Mouse (Mus musculus) ovary, postnatal 10 days (tissue): Measurements from ENCODE around the gene Nqo1.

Experiments used
- DNase-seq: peaks from one replicate; pipeline ENCODE4 v3.0.0; 2022; ENCODE audit warnings: low spot score

Nqo1 gene

DNA sequence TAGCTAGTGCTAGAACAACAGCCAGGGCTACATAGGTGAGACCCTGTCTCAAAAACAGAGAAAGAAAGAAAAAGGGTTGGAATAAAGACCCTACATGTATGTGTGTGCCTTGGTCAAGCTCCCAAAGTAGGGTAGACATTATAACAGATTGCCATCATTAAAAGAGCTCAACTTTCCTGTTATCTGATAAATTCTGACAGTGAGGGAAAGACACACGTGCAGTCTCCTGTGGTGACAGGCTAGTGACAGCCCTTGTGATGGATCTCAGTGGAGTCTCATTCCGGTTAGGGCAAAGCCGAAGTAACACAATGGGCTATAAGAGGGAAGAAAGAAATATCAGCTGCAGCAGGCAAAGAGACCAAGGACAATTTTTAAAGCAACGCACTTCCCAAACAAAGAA, 1.1 kb upstream of the Nqo1 start:
- DNase-seq, result no peak

DNA sequence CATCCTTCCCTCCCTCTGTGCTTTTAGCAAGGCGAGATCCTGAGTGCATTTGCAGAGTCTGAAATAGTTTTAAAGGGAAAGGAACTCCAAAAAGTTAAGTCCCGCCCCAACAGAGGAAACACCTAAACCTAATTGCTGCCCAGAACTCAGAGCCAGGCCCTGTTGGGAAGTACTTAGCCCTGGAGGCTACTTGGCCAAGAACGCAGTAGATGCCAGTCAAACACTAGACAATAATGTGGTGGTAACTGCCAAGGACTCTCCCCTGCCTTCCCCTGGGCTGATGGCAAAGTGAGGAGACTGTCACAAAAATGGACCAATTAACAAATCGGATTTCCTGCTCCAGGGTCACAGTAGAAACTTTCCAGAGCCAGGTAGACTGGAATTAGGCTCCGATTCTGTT, 1.1 kb downstream of the Nqo1 start:
- no peak for DNase-seq

DNA sequence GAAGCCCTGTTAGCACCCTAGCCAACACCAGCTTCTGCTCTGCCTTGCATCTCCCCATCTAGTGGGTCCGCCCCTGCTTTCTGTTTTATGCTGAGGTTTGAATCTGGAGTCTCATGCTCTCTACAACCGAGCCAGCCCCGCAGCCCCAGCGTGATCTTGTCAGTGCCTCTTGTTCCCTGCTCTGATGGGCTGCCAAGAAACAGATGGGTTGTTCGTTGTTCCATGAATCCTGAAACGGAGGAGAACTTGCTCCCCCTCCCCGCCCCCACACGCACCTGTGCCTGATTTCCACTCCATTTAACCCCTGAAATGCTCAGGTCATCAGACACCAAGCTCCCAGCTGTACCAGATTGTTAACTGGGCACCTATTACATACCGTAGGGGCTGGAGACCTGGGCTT, 3.5 kb downstream of the Nqo1 start:
- no peak for DNase-seq

DNA sequence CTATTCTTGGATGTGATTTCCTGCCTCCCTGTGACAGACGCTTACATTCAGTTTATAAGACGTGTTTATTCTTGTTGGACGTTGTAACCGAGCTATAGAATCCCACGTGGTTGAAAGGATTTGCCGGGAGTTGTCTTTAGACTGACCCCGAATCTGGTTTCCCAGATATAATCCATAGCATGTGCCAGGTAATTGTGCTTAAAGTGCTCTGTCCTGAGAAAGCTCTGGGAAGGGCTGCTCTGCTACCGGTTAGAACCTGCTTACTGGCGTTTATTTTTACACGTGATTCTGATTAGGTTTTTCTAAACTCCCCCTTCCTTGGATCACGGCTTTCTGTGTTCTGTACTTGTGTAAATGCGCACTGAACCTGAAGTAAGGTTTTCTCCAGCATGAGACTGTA, 5.3 kb downstream of the Nqo1 start:
- DNase-seq, result no peak

DNA sequence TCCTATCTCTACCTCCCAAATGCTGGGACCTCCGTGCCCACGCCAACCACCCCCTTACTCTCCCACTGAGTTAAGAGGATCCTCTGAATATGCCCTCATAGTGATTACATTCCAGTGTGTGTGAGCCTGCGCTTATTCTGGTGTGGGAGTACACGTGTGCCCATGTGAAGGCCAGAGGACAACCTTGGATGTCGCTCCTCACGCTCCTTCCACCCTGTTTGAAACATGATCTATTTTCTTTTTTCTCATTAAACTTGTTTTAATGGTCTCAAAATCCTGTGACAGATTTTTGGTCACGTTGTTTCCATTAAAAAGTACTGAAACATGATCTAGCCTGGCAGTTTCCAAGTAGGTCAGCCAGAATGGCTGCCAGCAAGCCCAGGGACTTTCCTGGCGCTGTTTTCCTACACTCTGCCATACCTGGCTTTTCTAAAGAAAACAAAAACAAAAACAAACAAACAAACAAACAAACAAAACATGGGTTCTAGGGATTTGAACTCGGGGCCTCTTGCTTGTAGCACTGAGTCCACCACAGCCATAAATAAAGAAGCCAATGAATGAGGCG, 6.8 kb downstream of the Nqo1 start:
- DNase-seq, result no peak

DNA sequence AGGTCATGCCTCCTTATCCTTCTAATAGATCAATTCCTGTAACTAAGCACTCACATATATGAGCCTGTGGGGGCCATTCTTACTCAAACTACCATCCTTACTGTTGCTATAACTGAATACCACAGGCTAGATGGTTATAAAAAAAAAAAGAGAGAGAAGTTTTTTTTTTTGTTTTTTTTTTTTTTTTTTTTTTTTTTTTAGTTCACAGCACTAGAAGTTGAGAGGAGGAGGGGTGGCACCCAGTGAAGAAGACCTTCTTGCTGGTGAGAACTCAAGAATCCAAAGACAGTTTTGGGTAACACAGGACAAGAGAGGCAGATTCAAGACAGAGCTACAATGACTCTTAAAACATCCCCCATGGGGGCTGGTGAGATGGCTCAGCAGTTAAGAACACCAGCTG, 7.6 kb downstream of the Nqo1 start:
- DNase-seq, result no peak

DNA sequence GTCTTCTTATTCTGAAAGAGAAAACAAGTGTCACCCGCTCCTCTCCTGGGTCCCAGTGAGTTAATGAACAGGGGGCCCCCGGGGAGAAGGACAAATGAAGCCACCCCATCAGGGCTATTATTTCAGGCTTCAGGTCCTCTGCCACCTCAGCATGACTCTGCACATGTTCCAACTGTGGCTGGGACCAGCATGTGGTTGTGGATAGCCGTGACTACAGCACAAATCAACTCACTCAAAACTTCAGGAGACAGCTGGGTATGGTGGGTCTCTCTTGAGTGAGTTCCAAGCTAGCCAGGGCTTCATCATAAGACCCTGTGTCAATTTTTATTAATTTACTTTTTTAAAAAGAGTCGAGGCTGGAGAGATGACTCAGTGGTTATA, 11.9 kb downstream of the Nqo1 start:
- DNase-seq, result no peak

DNA sequence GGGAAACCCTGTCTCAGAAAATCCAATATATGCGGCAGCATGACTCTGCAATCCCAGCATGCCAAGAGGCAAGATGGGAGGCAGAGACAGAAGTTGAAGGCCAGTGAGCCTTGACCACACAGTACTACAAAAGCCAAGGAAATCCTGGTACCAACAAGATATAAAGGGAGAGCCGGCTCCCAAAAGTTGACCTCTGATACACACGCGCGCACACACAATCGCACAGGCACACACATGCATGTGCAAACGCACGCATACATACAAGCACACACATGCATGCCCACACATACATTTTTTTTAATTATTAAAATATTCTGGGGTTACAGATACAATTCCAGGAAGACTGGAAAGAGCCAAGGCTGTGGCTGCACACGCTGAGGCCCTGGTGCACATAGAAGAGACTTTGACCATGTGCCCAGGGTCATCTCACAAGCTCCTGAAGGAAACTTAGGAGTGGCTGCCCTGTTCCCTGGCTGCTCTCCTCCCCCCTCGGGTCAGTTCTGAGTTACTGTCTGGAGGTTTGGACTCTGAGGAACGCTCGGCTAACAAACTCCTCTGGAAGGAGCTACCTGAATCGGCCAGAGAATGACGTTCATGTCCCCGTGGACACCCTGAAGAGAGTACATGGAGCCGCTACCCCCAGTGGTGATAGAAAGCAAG, 12.4 kb downstream of the Nqo1 start:
- no peak for DNase-seq

DNA sequence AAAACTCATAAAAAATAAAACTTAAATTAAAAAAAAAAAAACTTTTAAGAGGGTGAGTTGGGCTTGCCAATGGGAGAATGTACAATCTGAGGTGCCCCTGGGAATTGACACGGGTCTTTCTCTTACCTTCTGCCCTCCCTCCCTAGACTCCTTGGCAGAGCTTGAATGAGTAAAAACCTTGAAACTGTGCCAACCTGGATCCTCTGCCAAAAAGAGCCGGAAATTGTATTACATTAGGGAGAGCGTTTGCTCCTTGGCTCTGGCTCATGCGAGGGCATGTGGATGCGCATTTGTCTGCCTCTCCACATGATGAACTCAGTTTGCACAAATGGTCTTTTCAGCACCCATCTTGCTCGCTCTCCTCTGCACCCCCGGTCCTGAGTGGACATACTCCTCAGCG, 13.4 kb downstream of the Nqo1 start:
- DNase-seq, result peak; percentile 41

DNA sequence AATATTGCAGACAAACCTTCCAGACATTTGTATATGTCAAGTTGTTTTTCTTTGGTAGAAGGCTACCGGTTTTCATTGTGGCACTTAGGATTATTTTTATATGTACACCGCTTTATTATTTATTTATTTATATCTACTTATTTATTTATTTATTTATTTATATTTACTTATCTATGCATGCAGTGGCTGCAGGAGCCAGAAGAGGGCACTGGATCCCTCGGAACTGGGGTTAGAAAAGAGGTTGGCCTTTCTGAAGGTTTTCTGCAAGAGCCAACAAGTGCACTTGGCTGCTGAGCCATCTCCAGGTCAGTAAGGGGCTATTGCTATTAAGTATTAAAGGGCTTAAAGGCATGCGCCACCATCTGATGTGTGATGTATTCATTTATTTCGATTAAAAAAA, 15.1 kb downstream of the Nqo1 start:
- DNase-seq, result no peak

DNA sequence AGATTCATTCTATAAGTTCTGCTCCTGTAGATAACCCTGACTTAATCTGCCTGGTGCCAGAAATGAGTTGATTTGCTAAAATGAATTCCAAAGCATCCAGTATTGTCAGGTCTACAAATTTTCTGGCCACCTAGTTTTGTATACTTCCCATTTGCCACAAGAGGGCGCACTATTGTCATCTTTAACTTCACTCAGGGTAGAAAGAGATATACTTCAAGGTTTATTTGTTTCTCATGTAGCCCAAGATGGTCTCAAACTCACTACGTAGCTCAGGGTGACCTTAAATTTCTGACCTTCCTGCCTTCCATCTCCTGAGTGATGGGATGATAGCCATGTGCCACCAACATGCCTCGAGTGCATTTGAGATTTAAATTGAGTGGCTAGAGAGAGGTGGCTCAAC, 16.4 kb downstream of the Nqo1 start:
- DNase-seq, result no peak

DNA sequence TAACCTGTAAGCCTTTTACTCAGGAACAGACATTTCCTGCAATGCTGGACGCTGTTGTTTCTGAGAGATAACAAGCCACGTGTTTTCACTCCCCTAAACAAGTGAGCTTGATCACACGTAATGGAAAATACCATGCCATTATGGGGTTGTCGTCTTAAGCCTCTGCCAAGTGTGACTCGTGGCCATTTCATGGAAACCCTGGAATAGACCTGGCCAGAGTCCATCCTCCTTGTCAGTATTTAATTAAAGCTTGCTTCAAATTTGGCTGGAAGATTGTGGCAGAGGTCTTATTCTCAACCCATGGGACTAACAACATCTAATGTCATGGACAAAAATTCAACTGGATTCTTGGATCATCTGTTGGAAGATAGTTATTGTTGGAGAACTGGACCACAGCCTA, 16.8 kb downstream of the Nqo1 start:
- DNase-seq, result no peak

DNA sequence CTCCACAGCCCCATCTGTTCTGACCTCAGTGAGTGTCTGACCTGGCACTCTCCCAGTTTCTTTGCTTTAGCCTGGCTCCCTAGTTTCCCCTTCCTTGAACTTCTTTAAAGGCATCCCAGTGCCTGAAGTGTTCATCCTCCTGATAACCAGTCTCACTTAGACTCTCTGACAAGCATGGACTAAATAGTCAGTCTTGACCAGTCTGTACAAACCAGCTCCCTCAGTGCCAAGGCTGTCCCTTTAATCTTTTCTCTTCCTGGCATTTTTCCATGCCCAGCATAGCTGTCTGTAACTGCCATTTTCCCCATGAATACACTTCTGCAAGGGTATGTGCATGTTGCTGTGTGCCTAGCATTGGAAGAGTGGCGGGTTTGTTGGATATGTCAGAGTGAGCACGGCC, 17.9 kb downstream of the Nqo1 start:
- DNase-seq, result no peak

DNA sequence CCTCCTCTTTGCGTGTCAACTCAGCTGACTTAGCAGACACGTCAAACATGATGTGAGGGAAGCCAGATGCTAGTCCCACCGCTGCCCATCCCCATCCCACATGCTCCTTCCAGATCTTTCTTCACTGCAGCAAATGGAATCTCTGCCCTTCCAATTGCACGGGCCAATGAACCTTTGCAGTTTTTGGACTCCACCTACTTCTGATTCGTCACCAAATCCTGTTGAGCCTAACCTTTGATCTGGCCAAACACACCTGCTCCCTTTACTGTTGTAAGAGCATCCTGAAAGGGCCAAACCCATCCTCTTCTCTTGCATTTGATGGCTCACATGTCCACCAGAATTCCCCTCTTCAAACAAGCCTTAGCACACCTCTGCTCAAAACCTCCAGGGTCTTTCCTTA, 18.4 kb downstream of the Nqo1 start:
- DNase-seq, result no peak

DNA sequence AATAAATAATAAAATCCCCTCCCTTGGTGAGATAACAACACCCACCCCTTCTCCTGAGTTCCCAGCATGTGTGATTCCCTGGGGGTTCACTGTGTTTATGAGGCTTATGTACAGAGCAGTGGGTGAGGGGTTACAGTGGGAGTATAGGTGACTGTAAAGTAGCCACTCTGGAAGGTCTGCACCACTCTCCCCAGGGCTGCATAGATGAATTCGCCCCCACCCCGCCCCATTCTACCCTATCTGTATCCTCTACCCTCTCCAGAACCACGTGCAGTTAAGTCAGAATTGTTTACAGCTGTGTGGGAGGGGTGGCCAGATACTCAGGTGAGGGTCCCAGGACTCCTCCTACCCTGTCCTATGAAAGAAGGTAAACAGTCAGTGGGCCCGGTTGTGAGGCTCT, 20.1 kb downstream of the Nqo1 start:
- DNase-seq, result no peak

DNA sequence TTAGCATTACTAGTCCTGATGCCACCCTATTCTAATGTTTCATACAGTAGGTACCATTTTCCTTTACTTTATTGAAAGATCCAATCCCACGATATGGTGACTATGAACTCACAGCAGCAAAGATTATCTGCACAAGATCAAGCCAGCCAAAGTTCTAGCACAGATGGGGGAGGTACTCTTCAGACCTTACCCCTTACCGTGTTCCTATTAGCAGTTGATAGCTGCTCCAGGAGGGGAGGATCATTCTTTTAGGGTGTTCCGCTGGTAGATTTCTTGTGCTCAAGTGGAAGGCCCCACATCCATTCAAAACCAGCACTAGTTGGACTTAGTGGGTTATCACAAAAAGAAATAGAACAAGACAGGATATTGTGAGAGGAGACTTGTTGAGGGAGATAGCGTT, 21.3 kb downstream of the Nqo1 start:
- DNase-seq, result no peak

DNA sequence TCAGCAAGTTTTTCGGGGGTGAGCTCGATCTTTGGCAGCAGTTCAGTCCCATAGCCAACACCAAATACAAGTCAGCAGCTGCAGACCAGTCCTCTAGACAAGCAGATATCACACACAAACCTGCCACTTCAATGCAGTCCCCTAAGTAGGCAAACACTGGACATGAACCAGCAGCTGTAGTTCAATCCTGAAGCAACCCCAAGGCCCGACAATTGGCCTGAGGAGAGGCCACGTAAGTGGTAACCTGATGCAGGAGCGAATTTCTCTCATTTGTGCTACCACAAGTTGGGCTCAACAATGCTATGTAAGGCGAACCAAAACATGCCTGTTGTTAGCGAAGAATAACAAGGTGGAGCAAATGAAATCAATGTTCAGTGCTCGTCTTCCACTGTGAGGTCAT, 22.3 kb downstream of the Nqo1 start:
- DNase-seq, result no peak

DNA sequence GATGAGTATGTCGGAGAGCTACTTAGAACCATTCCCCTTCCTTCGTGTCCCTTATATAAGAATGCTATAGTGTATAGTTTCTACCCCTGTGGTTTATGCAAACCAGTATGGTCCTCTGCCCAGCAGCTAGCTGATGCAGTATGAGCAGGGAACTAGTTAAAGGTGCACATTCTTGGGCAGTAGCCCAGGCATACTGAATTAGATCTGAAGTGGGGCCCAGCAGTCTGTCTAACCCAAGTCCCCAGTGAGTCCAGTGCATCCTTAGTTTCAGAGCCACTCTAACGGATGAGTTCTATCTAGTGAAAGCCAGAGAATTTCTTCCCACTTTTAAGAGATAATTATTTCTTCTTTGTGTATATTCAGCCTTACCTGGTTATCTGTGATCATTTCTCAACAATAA, 25.7 kb downstream of the Nqo1 start:
- DNase-seq, result no peak

DNA sequence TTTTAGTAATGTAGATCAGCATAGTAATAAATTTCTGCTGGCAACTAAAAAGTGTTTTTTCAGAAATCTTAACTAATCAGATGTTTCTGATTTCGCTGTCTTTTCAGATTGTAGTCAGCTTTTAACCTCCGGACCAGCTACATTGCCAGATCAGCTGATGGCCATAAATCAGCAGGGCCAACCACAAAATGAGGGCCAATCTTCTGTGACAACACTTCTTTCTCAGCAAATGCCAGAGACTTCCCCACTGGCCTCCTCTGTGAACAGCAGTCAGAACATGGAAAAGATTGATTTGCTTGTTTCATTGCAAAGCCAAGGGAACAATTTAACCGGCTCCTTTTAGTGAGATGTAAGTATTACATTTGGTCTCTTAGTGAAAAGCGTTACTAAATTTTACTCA, 32.7 kb downstream of the Nqo1 start:
- DNase-seq, result no peak
